Mouse (Mus musculus) adrenal gland, adult 8-10 months (tissue): ENCODE data around the gene Ptov1. TPM values are rescaled to one million over a fixed set of nuclear protein-coding genes. Genes with fewer than 3 reads are reported as not detected.

Experiments
- DNase-seq: peaks from one replicate; pipeline ENCODE4 v3.0.0; 2022
- total RNA-seq, 4 experiments: library from RNA; stranded (reverse); gene quantifications; 2 replicates each; pipeline ENCODE4 v1.2.4; 2022

Ptov1 gene
- total RNA-seq, 4 experiments from 2014 or later = 273 to 304 (median 292) TPM

- DNase-seq = no peak
These were observed 11.7 kb downstream of the Ptov1 start for GRCm38 (mm10) chr7:44857905-44858304.

DNA sequence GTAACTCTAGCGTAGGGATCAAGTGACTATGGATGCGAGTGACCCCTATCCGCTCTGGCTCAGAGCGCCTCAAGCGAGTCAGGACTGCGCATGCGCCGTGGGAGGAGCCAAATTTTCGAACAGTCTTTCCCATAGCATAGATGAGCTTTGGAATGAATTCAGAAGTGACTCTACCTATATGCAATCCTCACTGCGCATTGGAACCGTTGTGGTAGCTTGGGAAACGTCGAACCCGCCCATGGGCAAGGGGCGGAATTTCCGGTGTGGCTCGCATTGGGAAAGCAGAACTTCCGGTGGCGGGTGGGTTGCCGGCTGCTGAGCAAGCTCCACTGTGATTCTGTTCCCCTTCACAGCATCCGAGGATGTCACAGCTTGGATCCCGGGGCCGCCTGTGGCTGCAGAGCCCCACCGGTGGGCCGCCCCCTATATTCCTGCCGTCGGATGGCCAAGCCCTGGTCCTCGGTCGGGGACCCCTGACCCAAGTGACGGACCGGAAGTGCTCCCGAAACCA lies 12.5 kb downstream of the Ptov1 start, which contains the start of gene Pnkp:
TSS of gene Pnkp (plus strand) at position 98 of the 511 bp plus-strand sequence.
- peak; percentile 82 for DNase-seq

DNA sequence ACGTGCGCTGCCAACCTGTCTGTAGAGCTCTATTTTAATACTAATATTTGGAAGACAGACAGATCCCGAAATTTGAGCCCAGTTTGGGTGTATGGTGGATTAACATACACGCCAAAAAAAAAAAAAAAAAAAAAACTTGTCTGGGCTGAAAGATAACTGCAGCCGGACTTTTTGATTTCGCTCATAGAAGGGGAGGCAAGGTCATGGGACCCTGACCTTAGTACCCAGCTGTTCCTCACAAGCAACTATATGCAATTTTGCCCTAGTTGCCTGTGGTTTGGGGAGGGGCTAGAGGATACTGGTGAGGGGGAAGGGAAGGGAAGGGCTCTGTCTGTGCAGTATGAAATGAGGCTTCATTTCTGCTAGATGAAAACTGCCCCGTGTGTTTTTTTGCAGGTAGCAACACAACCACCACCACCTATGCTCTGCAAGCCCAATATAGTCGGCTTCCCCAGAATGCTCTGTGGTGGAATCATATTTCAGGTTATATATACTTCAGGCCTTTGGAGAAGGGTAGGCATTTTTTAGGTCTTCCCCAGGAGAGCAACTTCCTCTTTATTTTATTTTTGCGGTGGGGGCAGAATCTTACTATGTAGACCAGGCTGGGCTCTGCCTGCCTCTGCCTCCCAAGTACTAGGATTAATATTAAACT lies 13.2 kb downstream of the Ptov1 start:
- DNase-seq = no peak

- DNase-seq = no peak
These were observed 14.6 kb downstream of the Ptov1 start for GRCm38 (mm10) chr7:44855036-44855435.

- DNase-seq = peak; percentile 95
These were observed 15.1 kb downstream of the Ptov1 start for GRCm38 (mm10) chr7:44854356-44855031.

- DNase-seq = no peak
These were observed 15.8 kb downstream of the Ptov1 start for GRCm38 (mm10) chr7:44853596-44854355.

DNA sequence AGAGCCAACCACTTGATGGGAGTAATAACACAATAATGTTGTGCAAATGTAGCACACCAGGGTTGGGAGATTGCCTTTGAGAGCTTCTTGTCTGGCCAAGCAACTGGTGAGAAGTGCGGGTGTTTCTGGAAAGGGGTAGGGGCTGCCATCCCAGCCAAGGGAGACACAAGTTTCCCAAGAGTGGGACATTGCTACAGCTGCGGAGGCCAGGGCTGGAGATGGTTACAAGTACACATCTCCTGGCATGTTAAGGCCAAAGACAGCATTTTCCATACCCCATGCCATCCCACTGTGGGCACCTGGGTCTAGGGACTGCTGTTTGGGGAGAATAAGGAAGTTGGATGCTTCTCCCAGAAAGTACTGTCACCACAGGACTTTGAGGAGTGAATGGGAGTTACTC lies 16.5 kb downstream of the Ptov1 start:
- no peak for DNase-seq

DNA sequence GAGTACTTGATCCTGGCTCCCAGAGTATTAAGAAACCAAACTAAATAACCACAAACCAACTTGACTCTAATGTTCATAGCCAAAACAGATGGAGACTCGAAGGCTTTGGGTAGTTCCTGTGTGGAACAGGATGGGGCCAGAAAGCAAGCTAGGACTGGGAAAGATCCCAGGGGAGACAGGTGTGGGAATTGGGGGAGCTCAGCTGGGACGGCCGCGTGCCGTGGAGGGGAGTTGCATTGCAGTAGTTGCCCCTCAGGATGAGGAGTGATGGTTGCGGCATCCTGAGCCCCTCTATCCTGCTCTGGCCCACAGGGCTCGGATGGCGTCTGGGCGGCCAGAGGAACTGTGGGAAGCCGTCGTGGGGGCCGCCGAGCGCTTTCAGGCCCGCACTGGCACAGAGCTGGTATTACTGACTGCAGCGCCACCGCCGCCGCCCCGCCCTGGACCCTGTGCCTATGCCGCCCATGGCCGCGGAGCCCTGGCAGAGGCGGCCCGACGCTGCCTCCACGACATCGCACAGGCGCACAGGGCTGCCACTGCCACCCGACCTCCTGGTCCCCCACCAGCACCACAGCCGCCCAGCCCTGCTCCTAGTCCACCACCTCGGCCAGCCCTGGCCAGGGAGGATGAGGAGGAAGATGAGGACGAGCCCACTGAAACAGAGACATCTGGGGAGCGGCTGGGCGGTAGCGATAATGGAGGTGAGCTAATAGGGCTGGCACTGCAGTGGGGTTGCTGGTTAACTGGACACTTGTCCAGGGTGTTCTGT lies 17.1 kb downstream of the Ptov1 start:
- DNase-seq = no peak

DNA sequence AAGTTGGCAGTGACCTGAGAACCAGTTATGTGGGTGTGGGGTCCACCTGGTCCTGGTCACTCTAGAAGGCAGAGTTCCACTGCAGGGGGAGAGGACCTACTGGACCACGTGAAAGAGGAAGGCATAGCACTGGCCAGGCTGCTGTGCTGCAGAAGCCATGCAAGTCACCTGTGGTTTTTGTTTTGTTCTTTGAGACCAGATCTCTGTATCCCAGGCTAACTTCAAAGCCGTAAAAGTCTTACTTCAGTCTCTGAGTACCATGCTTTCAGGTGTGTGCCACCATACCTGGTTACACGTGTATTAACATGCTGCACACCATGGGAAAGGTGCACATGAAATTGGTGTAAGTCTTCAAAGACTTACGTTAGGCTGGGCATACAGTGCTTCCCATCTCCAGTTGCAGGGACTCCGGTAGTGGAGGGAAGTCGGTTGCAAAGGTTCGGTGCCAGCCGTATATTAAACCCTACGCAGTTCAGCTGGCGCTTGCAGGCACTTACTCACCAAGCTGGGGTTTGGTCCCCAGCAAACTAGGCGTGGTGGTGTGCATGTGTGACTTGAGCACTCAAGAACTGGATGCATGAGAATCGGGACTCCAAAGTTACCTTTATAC lies 17.9 kb downstream of the Ptov1 start:
- DNase-seq = no peak

DNA sequence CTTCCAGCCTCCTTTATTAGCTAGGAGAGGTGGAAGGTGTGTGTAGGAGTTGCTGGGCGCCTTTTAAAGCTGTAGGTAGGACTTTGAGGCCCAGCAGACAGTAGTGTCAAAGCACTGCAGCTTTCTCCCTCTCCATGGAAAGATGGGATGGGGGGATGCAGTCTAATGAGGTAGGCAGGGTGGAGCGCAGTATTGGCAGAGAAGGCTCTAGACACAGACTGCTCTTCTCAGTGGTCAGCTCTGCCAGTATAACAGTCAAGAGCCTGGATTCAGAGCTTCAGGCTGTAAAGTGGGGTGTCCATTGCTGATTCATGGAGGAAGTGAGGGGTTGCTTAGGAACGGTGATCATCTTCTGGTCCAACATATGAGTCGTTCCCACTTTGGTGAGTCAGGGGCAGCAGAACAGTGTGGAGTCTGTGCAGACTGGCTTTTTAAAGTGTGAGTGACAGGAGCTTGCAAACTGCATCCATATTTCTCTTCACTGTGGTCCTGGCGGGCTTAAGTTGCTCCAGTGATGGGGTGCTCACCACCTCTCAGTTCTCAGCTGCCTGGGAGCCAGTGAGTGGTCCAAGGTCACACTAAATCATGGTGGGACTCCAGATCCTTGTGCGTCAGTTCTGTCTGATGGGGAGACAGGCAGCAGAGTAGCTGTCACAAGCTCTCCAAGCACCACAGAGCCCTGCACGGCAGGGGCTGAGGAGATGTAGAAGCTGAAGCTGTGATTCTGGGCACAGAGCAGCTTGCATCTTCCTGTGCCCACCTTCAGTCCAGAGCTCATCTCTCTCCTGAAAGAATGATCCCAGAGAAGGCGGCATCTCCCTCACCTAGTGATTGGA lies 18.6 kb downstream of the Ptov1 start:
- no peak for DNase-seq

DNA sequence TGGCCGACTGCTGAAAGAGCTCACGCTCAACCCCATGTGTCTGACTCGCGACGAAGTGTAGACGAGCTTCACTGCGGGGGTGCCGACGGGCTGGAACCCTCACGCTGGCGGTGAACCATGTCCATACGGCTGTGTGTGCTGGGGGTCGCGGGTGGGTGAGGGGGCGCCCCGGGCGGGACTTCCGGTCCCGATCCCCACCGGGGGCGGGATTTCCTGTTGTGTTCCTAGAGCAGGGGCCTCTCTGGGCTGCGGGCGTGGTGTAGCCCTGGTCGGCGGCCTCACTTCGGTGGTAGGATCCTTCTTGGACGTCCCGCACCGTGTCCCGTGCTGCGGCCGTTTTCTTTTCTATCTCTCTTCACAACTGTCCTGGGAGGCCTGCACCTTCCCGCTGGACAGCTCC lies 19.4 kb downstream of the Ptov1 start:
- DNase-seq = peak; percentile 72

DNA sequence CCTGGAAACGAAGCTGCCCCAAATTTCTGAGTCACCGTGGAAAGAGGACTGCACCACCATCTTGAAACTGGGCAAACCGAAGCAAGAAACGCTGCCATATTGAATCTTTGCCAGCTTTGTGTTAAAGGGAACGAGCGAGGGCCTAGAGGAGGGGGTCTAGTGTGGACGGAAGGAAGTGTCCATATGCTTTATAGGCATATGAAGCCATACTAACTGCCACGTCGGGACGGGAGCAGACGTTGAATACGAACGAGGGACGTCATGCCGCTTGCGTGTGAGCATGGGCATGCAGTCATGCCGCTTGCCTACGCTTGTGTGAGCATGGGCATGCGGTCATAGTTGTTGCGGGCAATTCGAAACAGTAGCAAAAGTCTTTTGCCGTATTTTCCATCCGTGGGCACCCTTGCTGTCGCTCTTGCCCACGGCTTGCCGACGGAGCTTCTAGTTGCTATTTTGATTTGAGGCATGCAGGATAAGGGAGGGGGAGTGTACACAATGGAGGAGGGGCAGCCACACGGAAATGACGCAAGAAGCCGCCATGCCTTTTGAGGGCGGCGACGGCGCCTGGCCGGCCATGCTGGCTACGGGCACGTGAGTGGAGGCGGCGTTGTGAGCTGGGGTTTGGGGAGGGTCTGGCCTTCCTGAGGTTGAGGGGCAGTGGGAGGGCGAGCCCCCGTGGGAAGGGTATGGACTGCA lies 20.0 kb downstream of the Ptov1 start:
- DNase-seq = peak; percentile 92

GRCm38 (mm10) chr7:44848561-44849415 lies 20.8 kb downstream of the Ptov1 start, which contains the start of the genes Akt1s1 and Tbc1d17:
Gene Akt1s1, plus strand, starts transcription at chr7:44848991.
Gene Tbc1d17, minus strand, starts transcription at chr7:44849079.
- DNase-seq = peak; percentile 100

DNA sequence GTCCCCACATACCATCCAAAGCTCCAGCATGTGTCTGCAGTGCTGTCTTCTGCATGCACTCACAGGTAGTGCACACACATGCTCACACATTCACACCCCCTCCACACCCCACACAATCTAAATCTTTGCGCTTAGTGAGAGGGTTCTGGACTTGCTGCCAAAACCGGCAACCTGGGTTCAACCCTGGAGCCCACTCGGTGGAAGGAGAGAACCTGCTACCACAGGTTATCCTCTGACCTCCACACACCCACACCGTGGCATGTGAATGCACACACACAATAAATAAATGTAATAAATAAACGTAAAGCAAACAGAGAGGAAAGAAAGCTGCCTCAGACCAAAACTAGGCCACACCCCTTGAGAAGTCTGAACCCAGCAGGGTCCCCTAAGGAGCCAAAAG lies 21.8 kb downstream of the Ptov1 start:
- DNase-seq = no peak

GRCm38 (mm10) chr7:44846804-44847203 lies 22.8 kb downstream of the Ptov1 start:
- no peak for DNase-seq

DNA sequence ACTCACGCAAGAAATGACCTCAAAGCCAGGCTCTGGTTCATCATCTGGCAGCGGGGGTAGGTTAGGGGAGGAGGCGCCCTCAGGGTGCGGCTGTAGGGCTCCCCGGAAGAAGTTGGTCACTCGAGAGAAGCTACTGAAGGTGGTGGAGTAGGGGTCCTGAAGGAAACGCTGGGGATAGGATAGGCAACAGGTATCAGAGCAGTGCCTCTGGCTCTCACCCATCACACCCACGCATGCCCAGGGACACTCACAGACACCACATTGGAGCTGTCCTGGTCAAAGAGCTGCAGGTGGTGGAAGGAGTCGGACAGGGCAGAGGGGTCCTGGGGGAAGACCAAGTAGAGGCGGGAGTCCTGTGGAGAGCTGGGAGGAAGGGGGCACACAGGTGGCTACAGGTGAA lies 24.6 kb downstream of the Ptov1 start:
- DNase-seq = no peak

GRCm38 (mm10) chr7:44841825-44842463 lies 27.6 kb downstream of the Ptov1 start:
- no peak for DNase-seq

DNA sequence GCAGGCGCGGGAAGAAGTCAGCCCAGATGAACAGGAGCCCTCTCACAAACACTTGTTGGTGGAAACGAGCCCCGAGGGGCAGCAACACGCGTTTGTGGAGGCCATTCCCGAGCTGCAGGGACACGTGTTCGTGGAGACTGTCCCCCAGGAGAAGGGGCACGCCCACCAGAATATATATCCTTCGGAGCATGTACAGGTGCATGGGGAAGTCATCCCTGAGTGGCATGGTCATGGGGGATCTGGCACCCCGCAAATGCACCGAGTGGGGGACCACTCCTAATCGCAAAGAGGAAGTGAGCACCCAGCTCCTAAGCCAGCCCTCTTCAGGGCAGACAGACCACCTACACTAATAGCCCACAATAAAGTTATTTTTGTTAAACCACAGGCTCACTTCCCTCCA lies 29.2 kb downstream of the Ptov1 start:
- DNase-seq = no peak
